8 mouse cellular contexts compared by ENCODE assay signal in the genomic region with DNA sequence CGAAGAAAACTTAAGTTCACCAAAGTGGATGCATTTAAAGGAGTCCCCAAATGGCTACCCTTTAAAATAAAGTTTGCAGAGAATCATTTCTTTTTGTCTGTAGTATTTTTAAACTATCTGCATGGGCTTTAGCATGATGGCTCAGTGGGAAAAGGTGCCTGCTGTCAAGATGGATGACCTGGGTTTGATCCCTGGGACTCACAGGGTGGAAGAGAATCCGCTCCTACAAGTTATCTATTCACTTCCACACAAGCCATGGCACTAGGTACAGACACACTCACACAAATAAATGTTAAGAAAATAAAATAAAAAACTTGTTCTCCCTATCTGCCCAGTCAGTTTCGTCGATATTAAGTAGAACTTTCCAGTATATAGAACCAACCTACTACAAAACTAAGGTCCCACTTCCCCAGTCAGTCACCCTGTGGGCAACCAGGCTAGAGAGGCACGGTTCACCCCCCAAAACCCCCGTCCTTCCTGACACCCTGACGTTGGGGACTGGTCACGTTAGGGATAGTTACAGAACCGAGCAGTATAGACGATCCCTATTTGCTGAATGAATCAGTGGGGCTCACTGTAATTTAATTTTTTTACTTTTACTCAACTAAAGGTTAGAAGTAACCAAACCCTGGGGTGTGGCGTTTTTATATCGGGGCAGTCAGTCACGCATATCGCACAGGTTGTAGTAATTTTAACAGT. TPM values are rescaled to one million over a fixed set of nuclear protein-coding genes. Genes with fewer than 3 reads are reported as not detected.
DNase-seq lines count a peak whose midpoint lies in the region; ATAC-seq and TF ChIP-seq lines count a peak whose summit lies in the region.

No protein-coding gene starts in this region.

- TF ChIP-seq POLR2A in cortical plate, adult 2 months (IDR thresholded peaks at IDR 0.05; ENCODE audit: extremely low read depth, insufficient read depth, low read length) = no peak

- DNase-seq in kidney, postnatal 36 days = no peak
- DNase-seq in layer of hippocampus, adult 9-11 months = no peak
- no peak for DNase-seq in kidney, postnatal 10 days
- DNase-seq in cerebellum, postnatal 4 days (ENCODE audit: low spot score in 2 of 2) = no peak

- 24% methylated on average over 14 of the region's 14 CpGs for WGBS in kidney, embryonic 16.5 days
- WGBS in hindbrain, embryonic 16.5 days = 27% methylated on average over 14 of the region's 14 CpGs
- WGBS in midbrain, embryonic 16.5 days = 21% methylated on average over 14 of the region's 14 CpGs

- peaks cover 42% of the 10 kb centered on the region for H3K4me1 ChIP-seq in kidney, embryonic 16.5 days (ENCODE audit: insufficient read depth, low read length)
- H3K4me1 ChIP-seq in cortical plate, adult 2 months (ENCODE audit: control insufficient read depth, insufficient read depth, low read length) = peaks cover 5% of the 10 kb centered on the region; the same call in 1 of the 2 replicates
- H3K4me1 ChIP-seq in hindbrain, embryonic 16.5 days (ENCODE audit: control insufficient read depth, insufficient read depth, low read depth, low read length) = peaks cover 17% of the 10 kb centered on the region
- peaks cover 28% of the 10 kb centered on the region for H3K4me1 ChIP-seq in midbrain, embryonic 16.5 days (ENCODE audit: control insufficient read depth, insufficient read depth, low read length)

- no peaks in the 10 kb centered on the region for H3K9me3 ChIP-seq in kidney, embryonic 16.5 days (ENCODE audit: low read length)
- no peaks in the 10 kb centered on the region for H3K9me3 ChIP-seq in hindbrain, embryonic 16.5 days (ENCODE audit: control insufficient read depth, low read length)
- no peaks in the 10 kb centered on the region for H3K9me3 ChIP-seq in midbrain, embryonic 16.5 days (replicated peaks; ENCODE audit: control insufficient read depth, low read length, poor library complexity, severe bottlenecking)

- TF ChIP-seq CTCF in cortical plate, adult 2 months (IDR thresholded peaks at IDR 0.05; ENCODE audit: extremely low read depth, insufficient read depth, low read length) = no peak

- peak overlapping the region; percentile 76 for H3K4me3 ChIP-seq in kidney, embryonic 16.5 days (ENCODE audit: low read length)
- H3K4me3 ChIP-seq in cortical plate, adult 2 months (ENCODE audit: insufficient read depth, low read length) = peak overlapping the region; percentile 53
- H3K4me3 ChIP-seq in hindbrain, embryonic 16.5 days (ENCODE audit: low read length) = peak overlapping the region; percentile 94
- peak overlapping the region; percentile 96 for H3K4me3 ChIP-seq in midbrain, embryonic 16.5 days (ENCODE audit: low read depth, low read length)

- H3K27ac ChIP-seq in kidney, embryonic 16.5 days (ENCODE audit: low read length) = no peak overlapping the region
- H3K27ac ChIP-seq in cortical plate, adult 2 months (ENCODE audit: insufficient read depth, low read length) = no peak overlapping the region
- no peak overlapping the region for H3K27ac ChIP-seq in hindbrain, embryonic 16.5 days (ENCODE audit: low read depth, low read length)
- H3K27ac ChIP-seq in midbrain, embryonic 16.5 days (ENCODE audit: low read length) = no peak overlapping the region

- peak overlapping the region; percentile 84 for H3K4me2 ChIP-seq in kidney, embryonic 16.5 days (replicated peaks; ENCODE audit: low read depth, low read length)
- H3K4me2 ChIP-seq in hindbrain, embryonic 16.5 days (ENCODE audit: low read length) = peak overlapping the region; percentile 86
- peak overlapping the region; percentile 92 for H3K4me2 ChIP-seq in midbrain, embryonic 16.5 days (ENCODE audit: low read length)

- no peaks in the 10 kb centered on the region for H3K36me3 ChIP-seq in kidney, embryonic 16.5 days (ENCODE audit: insufficient read depth, low read length)
- H3K36me3 ChIP-seq in hindbrain, embryonic 16.5 days (ENCODE audit: control insufficient read depth, insufficient read depth, low read length) = no peaks in the 10 kb centered on the region
- H3K36me3 ChIP-seq in midbrain, embryonic 16.5 days (ENCODE audit: control insufficient read depth, insufficient read depth, low read length) = no peaks in the 10 kb centered on the region

- H3K27me3 ChIP-seq in kidney, embryonic 16.5 days (ENCODE audit: insufficient read depth, low read length) = no peaks in the 10 kb centered on the region
- no peaks in the 10 kb centered on the region for H3K27me3 ChIP-seq in hindbrain, embryonic 16.5 days (replicated peaks; ENCODE audit: control insufficient read depth, insufficient read depth, low read length)
- H3K27me3 ChIP-seq in midbrain, embryonic 16.5 days (ENCODE audit: control insufficient read depth, insufficient read depth, low read depth, low read length) = no peaks in the 10 kb centered on the region

- ATAC-seq in kidney, embryonic 16.5 days (ENCODE audit: low FRiP score, low TSS enrichment) = no peak
- no peak for ATAC-seq in hindbrain, embryonic 16.5 days
- no peak for ATAC-seq in midbrain, embryonic 16.5 days

- H3K9ac ChIP-seq in kidney, embryonic 16.5 days (replicated peaks; ENCODE audit: low read length) = peak overlapping the region; percentile 82
- peak overlapping the region; percentile 96 for H3K9ac ChIP-seq in hindbrain, embryonic 16.5 days (ENCODE audit: low read depth, low read length)
- peak overlapping the region; percentile 97 for H3K9ac ChIP-seq in midbrain, embryonic 16.5 days (ENCODE audit: low read depth, low read length)

RNA-seq across cellular contexts. Expression of a gene that starts 1.0 kb away (rescaled TPM):
- 137 and 139 TPM in 2 replicates for polyA plus RNA-seq in kidney, embryonic 16.5 days (2015; fragmentation: Nextera tagmentation; extraction: Ambion mirVana)
- 172 and 178 TPM in 2 replicates for polyA plus RNA-seq in cortical plate, adult 2 months (2012; rRNA removed)
- polyA plus RNA-seq in hindbrain, embryonic 16.5 days (2015; fragmentation: Nextera tagmentation; extraction: Ambion mirVana) = 308 and 365 TPM in 2 replicates
- polyA plus RNA-seq in midbrain, embryonic 16.5 days (2015; fragmentation: Nextera tagmentation; extraction: Ambion mirVana) = 300 and 325 TPM in 2 replicates

RNA-seq across cellular contexts. Expression of a gene that starts 3.8 kb away (rescaled TPM):
- 15.6 and 16.1 TPM in 2 replicates for polyA plus RNA-seq in kidney, embryonic 16.5 days (2015; fragmentation: Nextera tagmentation; extraction: Ambion mirVana)
- 15.3 and 16.3 TPM in 2 replicates for polyA plus RNA-seq in cortical plate, adult 2 months (2012; rRNA removed)
- 14.1 and 15.9 TPM in 2 replicates for polyA plus RNA-seq in hindbrain, embryonic 16.5 days (2015; fragmentation: Nextera tagmentation; extraction: Ambion mirVana)
- polyA plus RNA-seq in midbrain, embryonic 16.5 days (2015; fragmentation: Nextera tagmentation; extraction: Ambion mirVana) = 16.5 and 19.3 TPM in 2 replicates

RNA-seq across cellular contexts. Expression of a gene that starts 58.7 kb away (rescaled TPM):
- polyA plus RNA-seq in kidney, embryonic 16.5 days (2015; fragmentation: Nextera tagmentation; extraction: Ambion mirVana) = 54.3 and 66.1 TPM in 2 replicates
- polyA plus RNA-seq in cortical plate, adult 2 months (2012; rRNA removed) = 104 TPM in 2 replicates
- polyA plus RNA-seq in hindbrain, embryonic 16.5 days (2015; fragmentation: Nextera tagmentation; extraction: Ambion mirVana) = 153 and 166 TPM in 2 replicates
- polyA plus RNA-seq in midbrain, embryonic 16.5 days (2015; fragmentation: Nextera tagmentation; extraction: Ambion mirVana) = 187 and 193 TPM in 2 replicates
